Mouse (Mus musculus) heart, embryonic 12.5 days (tissue): Measurements from ENCODE around the gene Gm9745. TPM values are rescaled to one million over a fixed set of nuclear protein-coding genes. Genes with fewer than 3 reads are reported as not detected.
"Not testable (repeated sequence)": the region's sequence is repeated elsewhere in the genome, so short reads cannot be mapped to it uniquely, and the experiment has no call there.

Source experiments
- ATAC-seq: fragments of 200-750 bp; cut with Nextera tagmentation; 2 replicates; pipeline ENCODE4 v1.8.0; 2017; ENCODE audit warnings: moderate TSS enrichment, moderate library complexity; ENCODE audit not compliant: insufficient number of reproducible peaks, low FRiP score
- H3K27ac ChIP-seq: fragments of 300-500 bp; sonication (generic); 2 replicates; pipeline ENCODE4 v1.5.1; 2016; ENCODE audit warnings: mild to moderate bottlenecking, moderate library complexity; ENCODE audit not compliant: poor library complexity, severe bottlenecking
- H3K27me3 ChIP-seq: fragments of 300-500 bp; sonication (generic); replicated peaks from 2 replicates; pipeline ENCODE4 v1.6.1; 2016; ENCODE audit warnings: mild to moderate bottlenecking, moderate library complexity
- H3K36me3 ChIP-seq: fragments of 300-500 bp; sonication (generic); 2 replicates; pipeline ENCODE4 v1.6.1; 2016; ENCODE audit warnings: mild to moderate bottlenecking, moderate library complexity
- H3K4me1 ChIP-seq: fragments of 300-500 bp; sonication (generic); replicated peaks from 2 replicates; pipeline ENCODE4 v1.6.1; 2016; ENCODE audit warnings: mild to moderate bottlenecking
- H3K4me2 ChIP-seq: fragments of 300-500 bp; sonication (generic); 2 replicates; pipeline ENCODE4 v1.6.1; 2016; ENCODE audit warnings: mild to moderate bottlenecking, moderate library complexity
- H3K4me3 ChIP-seq: fragments of 300-500 bp; sonication (generic); 2 replicates; pipeline ENCODE4 v1.5.1; 2016; ENCODE audit warnings: mild to moderate bottlenecking
- H3K9ac ChIP-seq: fragments of 300-500 bp; sonication (generic); 2 replicates; pipeline ENCODE4 v1.6.1; 2016; ENCODE audit warnings: mild to moderate bottlenecking, moderate library complexity
- H3K9me3 ChIP-seq: fragments of 300-500 bp; sonication (generic); replicated peaks from 2 replicates; pipeline ENCODE4 v1.6.1; 2016; ENCODE audit warnings: mild to moderate bottlenecking, moderate library complexity
- WGBS: fragments of 180-500 bp; shearing (Covaris S2); methylation state at CpG from one replicate; pipeline ENCODE4 v1.1.7; 2016; 5-methylcytosine and 5-hydroxymethylcytosine counted together
- polyA plus RNA-seq: library from polyadenylated mRNA; unstranded; fragments of >200 nt; fragmentation: Nextera tagmentation; extraction: Ambion mirVana; gene quantifications from 2 replicates; pipeline ENCODE4 v1.2.1, GENCODE M21; 2016

Gene Gm9745
- polyA plus RNA-seq, 1 experiment from 2014 or later: not detected

DNA sequence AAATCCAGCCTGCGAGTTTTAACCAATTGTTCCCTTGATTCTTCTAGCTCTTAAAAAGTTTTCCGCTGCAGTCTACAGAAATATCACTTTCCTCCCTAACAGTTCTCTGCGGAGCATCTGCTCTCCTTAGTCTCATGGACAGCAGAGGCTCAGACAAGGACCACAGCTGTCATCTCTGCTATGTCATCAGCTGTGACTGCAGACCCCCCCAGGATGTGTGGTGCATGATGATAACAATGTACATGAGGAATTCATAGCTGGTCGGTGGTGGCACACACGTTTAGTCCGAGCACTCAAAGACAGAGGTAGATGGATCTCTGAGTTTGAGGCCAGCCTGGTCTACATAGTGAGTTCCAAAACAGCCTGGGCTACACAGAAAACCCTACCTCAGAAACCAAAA, 11.5 kb upstream of the Gm9745 start:
- H3K4me1 ChIP-seq, H3K4me3 ChIP-seq, H3K9ac ChIP-seq, H3K36me3 ChIP-seq, H3K4me2 ChIP-seq, H3K27ac ChIP-seq, H3K27me3 ChIP-seq, ATAC-seq, H3K9me3 ChIP-seq: not testable (repeated sequence)
- WGBS: 67% methylated on average over 5 of the region's 6 CpGs

DNA sequence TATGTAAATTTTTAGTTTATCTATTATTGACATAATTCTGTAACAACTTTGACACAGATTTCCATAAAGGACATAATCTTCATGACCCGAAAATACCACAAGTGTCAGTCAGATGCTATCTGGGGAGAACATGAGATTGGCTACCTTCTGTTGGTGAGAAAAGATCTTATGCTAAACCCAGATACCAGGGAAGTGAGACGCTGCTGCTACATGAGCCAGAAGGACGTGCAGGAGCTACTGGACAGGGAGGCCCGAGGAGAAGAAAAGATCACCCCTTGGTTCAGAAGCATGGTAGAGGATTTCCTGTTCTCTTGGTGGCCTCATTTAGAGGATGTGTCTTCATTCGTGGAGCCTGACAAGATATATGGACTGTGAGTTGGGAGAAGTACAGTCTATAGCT, 11.0 kb upstream of the Gm9745 start:
- not testable (repeated sequence) for H3K4me1 ChIP-seq, H3K9me3 ChIP-seq, H3K27ac ChIP-seq, ATAC-seq, H3K4me3 ChIP-seq, H3K4me2 ChIP-seq, H3K9ac ChIP-seq, H3K36me3 ChIP-seq, H3K27me3 ChIP-seq
- 63% methylated on average over 1 of the region's 5 CpGs for WGBS

GRCm38 (mm10) chr13:8956873-8957272, 8.8 kb upstream of the Gm9745 start:
- H3K27ac ChIP-seq, H3K4me2 ChIP-seq, H3K4me3 ChIP-seq, H3K27me3 ChIP-seq, H3K9me3 ChIP-seq, ATAC-seq, H3K9ac ChIP-seq, H3K36me3 ChIP-seq, H3K4me1 ChIP-seq: not testable (repeated sequence)
- no CpG with 5 or more reads among the region's 5 CpGs for WGBS

DNA sequence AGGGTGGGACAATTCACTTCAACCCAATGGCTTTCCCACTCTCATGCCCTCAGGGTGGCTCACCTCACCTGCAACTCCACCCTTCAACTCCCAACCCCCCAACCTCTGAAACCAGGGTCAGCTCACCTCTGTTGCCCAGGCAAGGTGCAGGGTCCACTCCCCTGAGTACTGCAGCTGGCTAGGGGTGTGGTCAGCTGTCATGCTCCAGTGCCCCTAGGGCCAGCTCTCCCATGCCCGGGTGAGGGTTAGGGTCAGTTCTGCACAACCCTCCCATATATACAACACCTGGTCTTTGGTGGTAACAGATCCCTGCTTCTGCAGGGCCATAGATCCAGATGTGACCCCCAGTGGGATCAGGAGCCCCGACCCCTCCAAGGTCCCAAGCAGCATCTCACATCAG, 7.1 kb upstream of the Gm9745 start:
- H3K36me3 ChIP-seq, H3K4me2 ChIP-seq, H3K9me3 ChIP-seq, H3K27ac ChIP-seq, H3K4me1 ChIP-seq, H3K4me3 ChIP-seq, H3K27me3 ChIP-seq, H3K9ac ChIP-seq: not testable (repeated sequence)
- WGBS: 87% methylated on average over 2 of the region's 2 CpGs
- ATAC-seq: 0 out of 2 replicates have a peak, but pooled peaks have one; percentile 22

DNA sequence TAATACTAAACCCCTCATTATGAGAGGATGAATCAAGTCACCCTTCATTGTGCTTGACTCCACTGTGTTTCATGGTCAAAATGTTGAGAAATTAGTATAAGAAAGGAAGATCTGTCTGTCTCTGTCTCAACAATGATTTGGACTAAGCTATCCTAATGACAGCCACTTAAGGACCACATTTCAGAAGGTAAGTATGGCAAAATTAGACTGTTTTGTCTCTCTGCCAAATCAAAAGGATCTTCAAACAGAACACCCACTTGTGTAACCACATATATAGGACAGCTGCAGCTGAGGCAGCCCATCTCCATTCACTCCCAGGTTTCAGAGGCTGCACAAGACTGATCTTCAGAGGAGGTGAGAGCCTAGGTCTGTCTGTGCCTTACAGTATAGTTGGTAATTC, 4.5 kb upstream of the Gm9745 start, which contains the start of gene Idi2:
TSS of gene Idi2 (plus strand) at position 301 of the 400 bp plus-strand sequence.
- ATAC-seq, H3K27ac ChIP-seq, H3K9me3 ChIP-seq, H3K36me3 ChIP-seq, H3K27me3 ChIP-seq, H3K4me1 ChIP-seq, H3K9ac ChIP-seq, H3K4me2 ChIP-seq, H3K4me3 ChIP-seq: not testable (repeated sequence)

DNA sequence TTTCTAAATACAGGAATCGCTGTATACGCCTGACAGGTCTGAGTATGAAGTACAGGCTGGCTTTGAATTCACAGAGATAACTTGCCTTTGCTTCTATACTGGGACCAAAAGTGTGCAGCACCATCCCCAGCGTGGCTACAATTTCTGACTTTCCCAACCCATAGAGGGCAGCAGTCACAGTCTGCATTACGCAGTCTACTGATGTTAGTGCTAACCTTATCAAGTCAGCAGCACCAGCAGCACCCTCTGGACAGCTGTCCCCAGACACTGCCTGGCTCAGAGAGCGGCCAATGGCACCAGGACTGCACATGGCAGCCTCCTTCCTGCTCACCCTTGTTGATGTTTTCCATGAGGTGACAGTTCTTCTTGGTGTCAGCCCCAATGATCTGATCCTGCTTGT, 4.2 kb downstream of the Gm9745 start:
- no CpG with 5 or more reads among the region's 5 CpGs for WGBS
- H3K27ac ChIP-seq, H3K4me1 ChIP-seq, H3K27me3 ChIP-seq, H3K4me3 ChIP-seq, ATAC-seq, H3K4me2 ChIP-seq, H3K36me3 ChIP-seq, H3K9ac ChIP-seq, H3K9me3 ChIP-seq: not testable (repeated sequence)

GRCm38 (mm10) chr13:8941701-8942100, 6.3 kb downstream of the Gm9745 start:
- H3K27me3 ChIP-seq: not testable (repeated sequence)

DNA sequence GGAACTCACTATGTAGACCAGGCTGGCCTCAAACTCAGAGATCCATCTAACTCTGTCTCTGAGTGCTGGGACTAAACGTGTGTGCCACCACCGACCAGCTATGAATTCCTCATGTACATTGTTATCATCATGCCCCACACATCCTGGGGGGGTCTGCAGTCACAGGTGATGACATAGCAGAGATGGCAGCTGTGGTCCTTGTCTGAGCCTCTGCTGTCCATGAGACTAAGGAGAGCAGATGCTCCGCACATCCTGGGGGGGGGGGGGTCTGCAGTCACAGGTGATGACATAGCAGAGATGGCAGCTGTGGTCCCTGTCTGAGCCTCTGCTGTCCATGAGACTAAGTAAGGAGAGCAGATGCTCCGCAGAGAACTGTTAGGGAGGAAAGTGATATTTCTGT, 6.9 kb downstream of the Gm9745 start:
- 69% methylated on average over 4 of the region's 4 CpGs for WGBS

More at GRCm38 (mm10) chr13:8941701-8942100, 6.3 kb downstream of the Gm9745 start:
- not testable (repeated sequence) for H3K4me2 ChIP-seq, H3K4me1 ChIP-seq, H3K27ac ChIP-seq, H3K4me3 ChIP-seq, H3K36me3 ChIP-seq, H3K9ac ChIP-seq, H3K9me3 ChIP-seq, ATAC-seq
- 70% methylated on average over 1 of the region's 5 CpGs for WGBS

GRCm38 (mm10) chr13:8937611-8938140, 10.4 kb downstream of the Gm9745 start:
- ATAC-seq, H3K9ac ChIP-seq: not testable (repeated sequence)

More for the DNA sequence above, 6.9 kb downstream of the Gm9745 start:
- not testable (repeated sequence) for H3K4me3 ChIP-seq, H3K4me1 ChIP-seq, H3K4me2 ChIP-seq, H3K9me3 ChIP-seq, ATAC-seq, H3K27me3 ChIP-seq, H3K36me3 ChIP-seq, H3K27ac ChIP-seq, H3K9ac ChIP-seq

GRCm38 (mm10) chr13:8933499-8933898, 14.5 kb downstream of the Gm9745 start:
- no peak overlapping the region for H3K9ac ChIP-seq
- 40% methylated on average over 2 of the region's 2 CpGs for WGBS
- H3K4me3 ChIP-seq: no peak overlapping the region
- H3K27ac ChIP-seq: no peak overlapping the region
- H3K27me3 ChIP-seq: no peaks in the 10 kb centered on the region
- ATAC-seq: no peak
- H3K36me3 ChIP-seq: no peaks in the 10 kb centered on the region
- H3K4me2 ChIP-seq: no peak overlapping the region
- no peaks in the 10 kb centered on the region for H3K9me3 ChIP-seq
- H3K4me1 ChIP-seq: no peaks in the 10 kb centered on the region

More at GRCm38 (mm10) chr13:8937611-8938140, 10.4 kb downstream of the Gm9745 start:
- WGBS: 70% methylated on average over 6 of the region's 6 CpGs
- H3K27me3 ChIP-seq, H3K4me1 ChIP-seq, H3K9me3 ChIP-seq, H3K4me2 ChIP-seq, H3K36me3 ChIP-seq, H3K4me3 ChIP-seq, H3K27ac ChIP-seq: not testable (repeated sequence)

- not testable (repeated sequence) for H3K4me1 ChIP-seq, H3K4me2 ChIP-seq, H3K9me3 ChIP-seq, H3K4me3 ChIP-seq, ATAC-seq, H3K27me3 ChIP-seq, H3K36me3 ChIP-seq, H3K9ac ChIP-seq, H3K27ac ChIP-seq
- 92% methylated on average over 8 of the region's 8 CpGs for WGBS
Observed at GRCm38 (mm10) chr13:8913890-8914289, 34.1 kb downstream of the Gm9745 start.

DNA sequence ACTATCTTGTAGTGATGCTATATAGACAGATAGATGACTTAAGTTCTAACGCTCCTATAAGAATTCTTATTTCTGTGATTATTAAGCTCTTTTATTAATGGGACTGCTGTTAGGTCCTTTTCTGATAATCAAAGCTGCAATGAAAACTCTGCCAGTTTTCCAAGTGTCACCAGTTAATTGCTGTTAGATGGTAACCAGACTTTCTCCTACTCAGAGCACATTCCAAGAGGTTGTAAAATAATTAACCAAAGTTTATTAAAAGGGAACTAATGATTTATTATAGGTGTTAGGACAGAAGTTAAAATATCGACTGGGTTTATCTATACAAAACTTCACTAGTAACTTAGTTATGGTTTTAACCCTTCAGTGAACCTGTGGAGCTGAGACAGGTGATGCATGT, 42.0 kb downstream of the Gm9745 start:
- ATAC-seq, H3K4me1 ChIP-seq, H3K27me3 ChIP-seq, H3K36me3 ChIP-seq, H3K4me3 ChIP-seq, H3K9ac ChIP-seq, H3K4me2 ChIP-seq, H3K27ac ChIP-seq: not testable (repeated sequence)
- H3K9me3 ChIP-seq: peaks cover 21% of the 10 kb centered on the region
- WGBS: 76% methylated on average over 2 of the region's 2 CpGs
